Mouse (Mus musculus): ENCODE results near the gene Cnksr1.

The Cnksr1 gene

DNA sequence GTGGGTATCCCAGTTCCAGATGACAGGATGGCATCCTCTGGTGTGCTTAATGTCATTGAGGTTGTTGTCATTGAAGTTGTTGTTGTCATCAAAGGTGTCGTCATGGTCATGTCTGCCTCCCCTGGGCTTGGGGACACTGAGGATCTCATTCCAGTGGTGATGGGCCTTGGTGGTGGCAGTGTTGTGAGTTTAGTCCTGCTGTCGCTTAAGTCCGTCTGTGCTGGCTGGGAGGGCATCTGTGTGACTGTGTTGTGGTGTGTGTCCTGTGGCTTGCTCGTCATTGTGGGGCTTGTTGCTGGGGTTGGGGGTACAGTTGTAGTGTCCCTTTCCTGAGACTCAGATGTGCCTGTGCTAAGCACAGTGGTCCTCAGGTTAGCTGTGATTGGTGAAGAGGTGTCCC, 35.3 kb downstream of the Cnksr1 start, which contains the start of gene Gm7534:
Gm7534 (minus strand) TSS at position 101 of the 400 bp plus-strand sequence.
- DNase-seq (ENCODE audit: low spot score), result no peak

DNA sequence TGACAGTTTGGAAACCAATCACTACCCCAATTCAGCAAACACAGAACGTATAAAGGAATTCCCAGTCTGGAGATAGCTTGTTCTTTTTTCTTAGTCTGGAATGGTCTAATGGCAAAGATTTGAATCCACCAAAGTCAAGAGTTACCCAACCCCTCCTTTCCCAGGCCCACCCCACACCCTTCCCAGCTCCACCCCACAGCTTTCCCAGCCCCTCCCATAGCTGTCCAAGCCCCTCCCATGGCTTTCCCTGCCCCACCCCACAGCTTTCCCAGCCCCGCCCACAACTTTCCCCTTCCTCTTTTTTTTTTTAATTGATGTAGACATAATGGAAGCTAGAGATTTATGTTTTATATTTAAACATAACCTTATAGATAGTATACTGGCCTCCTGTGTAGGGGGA, 38.8 kb downstream of the Cnksr1 start:
- no peak for DNase-seq (ENCODE audit: low spot score)

DNA sequence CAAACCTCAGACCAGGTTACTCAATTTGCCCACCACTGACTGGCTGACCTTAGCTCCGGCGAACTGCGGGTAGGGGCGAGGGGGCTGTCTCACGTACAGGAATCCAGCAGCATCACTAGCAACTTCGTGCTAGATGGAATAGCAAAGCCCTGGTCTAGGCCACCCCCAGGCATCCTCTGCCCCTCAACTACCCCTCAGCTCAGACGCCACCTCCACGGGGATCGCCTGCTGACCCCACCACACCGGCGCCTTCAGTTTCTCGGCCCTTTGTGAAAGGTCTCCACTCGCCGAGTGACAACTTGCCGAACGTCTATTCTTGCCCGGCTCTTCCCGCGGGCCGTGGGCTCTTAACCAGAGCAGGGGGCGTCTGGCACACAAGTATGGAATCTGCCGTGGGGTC, 51.9 kb downstream of the Cnksr1 start:
- DNase-seq (ENCODE audit: low spot score), result no peak

DNA sequence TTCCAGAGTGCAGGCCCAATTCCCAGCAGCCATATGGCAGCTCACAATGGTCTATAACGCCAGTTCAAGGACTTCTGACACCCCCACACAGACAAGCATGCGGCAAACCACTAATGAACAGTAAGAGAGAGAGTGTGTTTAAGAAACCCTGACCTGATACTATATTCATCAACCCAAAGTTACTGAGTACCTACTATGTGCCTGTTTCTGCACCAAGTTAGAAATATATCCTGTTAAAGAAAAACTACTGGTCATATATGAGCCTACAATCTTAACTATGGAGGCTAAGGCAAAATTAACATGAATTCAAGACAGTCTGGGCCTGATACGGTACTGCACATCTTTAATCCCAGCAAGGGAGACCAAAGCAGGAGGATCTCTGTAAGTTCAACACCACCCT, 52.6 kb downstream of the Cnksr1 start:
- DNase-seq (ENCODE audit: low spot score), result no peak

DNA sequence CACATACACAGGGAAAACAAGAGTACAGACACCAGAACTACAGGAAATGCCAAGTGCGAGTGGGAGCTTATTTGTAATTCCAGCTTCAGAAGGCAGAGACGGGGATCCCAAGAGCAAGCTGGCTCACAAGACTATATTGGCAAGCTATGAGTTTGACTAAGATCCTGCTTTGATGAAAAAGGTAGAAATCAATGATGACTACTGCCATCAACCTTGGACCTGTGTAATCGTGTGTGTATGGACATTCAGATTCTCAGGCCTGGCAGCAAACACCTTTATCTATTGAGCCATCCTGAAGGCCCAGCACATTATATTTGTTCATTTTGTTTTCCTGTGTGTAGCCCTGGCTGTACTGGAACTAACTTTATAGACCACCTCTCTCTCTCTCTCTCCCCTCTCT, 54.5 kb downstream of the Cnksr1 start:
- no peak for DNase-seq (ENCODE audit: low spot score)

DNA sequence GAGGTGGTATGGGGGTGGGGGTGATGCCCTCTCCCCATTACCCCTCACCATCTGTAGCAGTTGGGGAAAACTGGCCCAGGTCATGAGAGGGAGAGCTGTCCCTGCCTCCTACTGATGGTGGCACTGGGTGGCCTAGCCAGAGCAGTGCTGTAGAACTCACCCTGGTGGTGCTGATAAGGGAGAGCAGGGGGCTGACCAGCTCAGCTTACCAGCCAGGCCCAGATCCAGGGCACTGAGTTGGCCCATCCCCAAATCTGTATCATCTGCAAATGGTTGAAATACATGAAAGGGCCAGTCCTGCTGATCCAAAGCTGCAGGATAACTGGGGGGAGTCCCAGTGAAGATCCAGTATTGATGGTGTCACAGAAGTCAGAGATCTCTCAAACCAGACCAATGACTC, 56.4 kb downstream of the Cnksr1 start:
- no peak for DNase-seq (ENCODE audit: low spot score)

DNA sequence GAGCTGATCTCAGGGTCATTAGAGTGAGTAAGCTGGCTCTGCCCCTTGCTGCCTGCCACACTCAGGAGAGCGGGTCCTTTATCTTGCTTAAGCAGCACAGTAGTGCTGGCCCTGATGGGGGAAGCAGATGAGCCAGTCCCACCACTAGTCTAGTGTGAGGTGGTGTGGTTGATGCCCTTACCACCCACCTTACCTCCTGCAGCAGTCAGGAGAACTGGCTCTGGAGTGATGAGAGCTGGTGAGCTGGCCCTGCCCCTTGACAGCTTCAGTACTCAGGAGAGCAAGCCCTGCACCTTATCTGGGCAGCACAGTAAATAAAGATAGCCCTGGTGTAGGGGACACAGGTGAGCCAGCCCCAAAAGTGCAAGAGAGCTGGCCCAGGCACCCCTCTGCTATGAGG, 57.1 kb downstream of the Cnksr1 start:
- DNase-seq (ENCODE audit: low spot score), result no peak
